Mouse (Mus musculus): Measurements from ENCODE around the gene Aplf.
"Not testable (repeated sequence)": the region's sequence is repeated elsewhere in the genome, so short reads cannot be mapped to it uniquely, and the experiment has no call there.

The Aplf gene

DNA sequence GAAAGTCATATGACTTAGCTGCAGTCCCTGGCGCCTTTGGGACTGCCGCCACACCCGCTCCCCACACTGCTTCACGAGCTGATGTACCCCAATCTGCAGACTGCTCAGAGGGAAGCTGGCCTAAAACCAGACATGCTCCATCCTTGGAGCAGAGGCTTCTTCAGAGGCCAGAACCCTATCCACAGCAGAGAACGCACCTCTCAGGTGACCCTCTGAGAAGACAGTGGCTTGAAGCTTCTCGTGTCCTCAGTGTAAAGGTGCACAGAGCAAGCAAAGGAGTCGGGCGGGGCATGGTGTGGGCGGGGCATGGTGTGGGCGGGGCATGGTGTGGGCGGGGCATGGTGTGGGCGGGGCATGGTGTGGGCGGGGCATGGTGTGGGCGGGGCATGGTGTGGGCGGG lies 43.1 kb downstream of the Aplf start:
- not testable (repeated sequence) for DNase-seq (ENCODE audit: low read depth, low spot score)

DNA sequence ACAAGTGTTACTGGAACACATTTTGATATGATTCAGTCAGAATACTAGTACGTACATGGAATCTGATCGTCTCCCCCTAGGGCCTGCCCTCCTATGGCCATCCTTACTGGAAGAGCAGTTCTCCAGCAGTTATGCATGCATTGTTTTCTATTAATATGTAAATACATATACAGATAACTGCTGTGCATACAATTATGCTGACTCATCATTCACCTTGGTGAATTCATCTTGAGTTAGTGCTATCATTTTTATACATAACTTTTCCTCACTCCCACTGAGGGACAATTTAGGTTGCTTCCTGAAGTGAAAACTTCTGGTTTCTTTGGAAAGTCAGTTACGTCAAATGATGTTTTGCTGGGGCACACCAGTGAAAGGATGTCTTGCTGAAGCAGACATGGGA lies 48.8 kb downstream of the Aplf start:
- no peak for DNase-seq (ENCODE audit: low read depth, low spot score)

DNA sequence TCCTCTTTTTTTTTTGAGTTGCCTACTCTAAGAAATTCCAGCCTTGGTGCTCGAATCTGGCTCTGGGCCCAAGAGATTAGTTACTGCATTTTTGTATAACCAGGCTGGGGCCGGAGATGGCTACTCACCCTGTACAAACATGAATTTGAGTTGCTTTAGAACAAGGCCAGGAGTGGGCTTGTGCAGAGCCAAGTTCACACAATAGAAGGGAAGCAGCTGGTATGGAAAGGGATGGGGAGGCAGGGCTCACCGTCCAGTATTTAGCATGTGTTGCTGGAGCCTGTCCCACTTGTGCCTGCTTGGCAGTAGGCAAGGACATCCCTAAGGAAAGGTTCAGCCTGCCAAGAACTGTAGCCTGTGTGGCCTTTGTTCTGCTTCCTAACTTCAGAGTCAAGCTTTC lies 50.7 kb downstream of the Aplf start:
- DNase-seq (ENCODE audit: low read depth, low spot score) = no peak

DNA sequence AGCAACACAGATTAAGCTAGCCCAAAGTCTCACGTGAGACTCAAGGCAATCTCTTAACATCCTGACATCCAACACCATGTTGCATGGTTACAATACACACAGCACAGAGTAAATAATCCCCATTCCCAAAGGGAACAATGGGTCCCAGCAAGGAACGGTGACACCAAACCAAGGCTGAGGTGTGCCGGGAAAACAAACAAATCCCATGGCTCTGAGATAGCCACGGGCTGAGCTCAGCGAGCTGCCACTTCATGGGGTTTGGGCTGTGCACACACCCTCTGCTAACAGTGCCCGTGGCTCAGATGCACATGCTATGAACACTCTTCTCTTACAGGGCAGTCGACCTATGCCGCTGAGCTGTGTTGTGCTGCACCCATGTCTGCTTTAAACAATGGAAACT lies 54.0 kb downstream of the Aplf start:
- no peak for DNase-seq (ENCODE audit: low read depth, low spot score)

DNA sequence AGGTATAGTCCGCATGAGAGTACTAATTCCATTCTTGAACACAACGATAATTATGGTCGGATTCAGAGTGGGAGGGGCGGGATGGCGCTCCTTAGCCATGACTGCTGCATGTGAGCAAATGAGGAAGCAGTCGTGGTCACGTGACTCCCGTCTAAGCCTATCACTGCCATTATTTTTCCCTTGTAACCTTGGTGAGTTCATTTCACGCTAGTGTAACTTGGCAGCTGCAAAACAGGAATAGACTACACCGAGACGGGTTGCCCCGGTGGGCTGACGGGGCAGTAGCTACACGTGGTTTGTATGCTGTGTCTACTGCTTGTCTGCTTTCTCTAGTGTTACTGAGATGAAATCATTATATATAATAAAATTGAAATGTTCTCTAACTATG lies 56.3 kb downstream of the Aplf start:
- no peak for DNase-seq (ENCODE audit: low read depth, low spot score)

DNA sequence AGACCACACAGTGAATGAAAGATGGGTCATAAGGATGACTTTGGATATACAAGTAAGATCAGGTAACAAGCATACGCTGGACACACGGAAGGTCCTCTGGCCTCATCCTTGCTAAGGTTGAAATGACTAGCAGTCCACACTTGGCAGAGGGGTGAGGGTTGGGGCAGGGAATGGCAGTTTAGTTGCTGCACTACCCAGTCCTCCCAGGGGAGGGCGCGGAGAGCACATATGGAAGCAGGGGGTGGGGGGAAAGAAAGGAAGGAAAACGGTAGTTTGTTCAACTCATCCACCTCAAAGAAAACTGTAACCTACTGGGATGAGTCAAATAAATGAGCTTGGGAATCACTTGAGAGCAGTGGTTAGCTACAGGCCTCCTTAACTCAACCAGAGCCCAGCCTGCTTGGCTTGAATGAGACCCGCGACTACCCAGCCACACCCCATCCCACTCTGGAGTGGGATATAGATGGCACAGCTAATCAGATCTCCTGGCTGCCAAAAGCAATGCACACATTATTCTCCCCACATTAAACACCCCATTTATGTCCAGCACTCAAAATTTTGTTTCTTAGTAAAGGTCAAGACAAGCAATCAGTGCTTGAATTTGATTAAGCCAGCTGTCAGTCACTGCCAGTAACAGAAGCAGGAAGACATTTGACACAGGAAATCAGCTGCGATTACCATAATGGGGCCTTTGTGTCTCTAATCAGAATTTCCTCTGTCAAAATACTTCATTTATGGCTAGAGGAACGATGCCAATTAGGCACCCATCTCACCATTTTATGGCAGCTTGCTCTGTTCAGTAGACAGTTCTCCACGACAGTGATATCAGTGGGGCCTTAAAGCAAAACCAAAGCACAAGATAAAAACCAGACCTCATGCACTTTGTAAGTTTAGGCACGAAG lies 56.9 kb downstream of the Aplf start:
- DNase-seq (ENCODE audit: low read depth, low spot score) = no peak

DNA sequence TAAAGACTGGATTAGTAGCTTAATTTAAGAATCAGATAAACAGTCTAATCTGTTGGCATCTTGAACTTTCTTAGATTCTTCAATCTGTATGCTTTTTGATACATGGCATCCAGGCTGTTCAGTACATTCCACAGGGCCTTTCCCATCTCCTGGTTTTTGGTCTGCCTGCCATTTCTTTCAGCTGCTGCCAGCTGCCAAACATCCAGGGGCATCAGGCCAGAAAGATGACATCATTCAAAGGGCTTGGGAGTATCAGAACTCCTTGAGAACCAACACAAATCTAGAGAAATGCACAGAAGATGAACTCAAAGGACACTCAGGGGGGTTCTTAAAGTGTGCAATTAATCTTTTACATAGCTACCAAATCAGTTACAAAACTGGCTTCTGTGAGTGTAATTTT lies 72.2 kb downstream of the Aplf start:
- DNase-seq (ENCODE audit: low read depth, low spot score) = no peak

DNA sequence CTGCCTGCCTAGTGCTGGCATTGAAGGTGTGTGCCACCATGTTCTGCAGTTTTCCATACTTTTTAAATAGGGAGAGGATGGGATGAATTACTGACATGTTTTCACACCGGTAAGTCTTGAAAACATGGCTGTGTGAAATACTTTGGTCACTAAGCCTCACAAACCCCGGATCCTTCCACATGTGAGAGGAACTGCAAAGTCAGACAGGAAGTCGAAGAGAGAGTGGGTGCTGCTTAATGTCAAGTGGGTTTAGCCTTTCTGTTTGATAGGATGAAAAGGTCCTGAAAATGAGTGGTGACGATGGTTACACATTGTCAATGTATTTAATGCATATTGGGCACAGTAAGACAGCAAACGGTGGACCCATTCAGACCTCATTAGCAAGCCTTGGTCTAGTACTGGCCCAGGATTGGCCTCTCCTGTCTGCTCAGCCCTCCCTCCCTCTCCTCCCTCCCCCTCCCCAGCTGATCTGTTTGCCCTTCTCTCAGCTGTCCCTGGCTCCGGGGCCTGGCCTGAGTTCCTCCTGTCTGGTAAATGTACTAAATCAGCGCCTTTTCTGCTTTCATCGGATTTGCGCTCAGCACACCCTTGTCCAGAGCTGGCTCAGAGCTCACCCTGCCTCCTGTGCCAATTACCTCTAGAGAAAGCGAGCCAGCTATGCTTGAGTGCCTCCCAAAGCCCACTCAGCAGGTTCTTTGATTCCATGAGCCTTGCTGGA lies 74.7 kb downstream of the Aplf start:
- DNase-seq (ENCODE audit: low read depth, low spot score) = no peak

DNA sequence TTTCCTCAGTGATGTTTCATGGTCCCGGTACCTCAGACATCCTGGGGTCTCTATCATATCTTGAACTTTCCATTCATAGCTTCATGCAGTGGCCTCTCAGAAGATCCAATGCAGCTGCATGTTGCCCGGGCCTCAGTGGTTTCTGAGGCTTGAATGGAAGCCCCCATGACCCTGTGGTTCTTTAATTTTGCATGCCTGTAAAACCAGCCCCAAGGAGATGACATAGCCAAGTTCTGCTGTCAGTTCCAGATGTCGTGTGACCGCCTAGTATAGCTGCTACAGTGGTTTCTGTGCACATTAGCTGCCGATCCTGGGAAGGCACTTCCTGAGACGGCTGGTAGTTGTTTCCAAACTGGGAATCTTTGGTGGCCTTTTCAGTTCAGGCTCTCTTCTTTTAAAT lies 77.8 kb downstream of the Aplf start:
- no peak for DNase-seq (ENCODE audit: low read depth, low spot score)

DNA sequence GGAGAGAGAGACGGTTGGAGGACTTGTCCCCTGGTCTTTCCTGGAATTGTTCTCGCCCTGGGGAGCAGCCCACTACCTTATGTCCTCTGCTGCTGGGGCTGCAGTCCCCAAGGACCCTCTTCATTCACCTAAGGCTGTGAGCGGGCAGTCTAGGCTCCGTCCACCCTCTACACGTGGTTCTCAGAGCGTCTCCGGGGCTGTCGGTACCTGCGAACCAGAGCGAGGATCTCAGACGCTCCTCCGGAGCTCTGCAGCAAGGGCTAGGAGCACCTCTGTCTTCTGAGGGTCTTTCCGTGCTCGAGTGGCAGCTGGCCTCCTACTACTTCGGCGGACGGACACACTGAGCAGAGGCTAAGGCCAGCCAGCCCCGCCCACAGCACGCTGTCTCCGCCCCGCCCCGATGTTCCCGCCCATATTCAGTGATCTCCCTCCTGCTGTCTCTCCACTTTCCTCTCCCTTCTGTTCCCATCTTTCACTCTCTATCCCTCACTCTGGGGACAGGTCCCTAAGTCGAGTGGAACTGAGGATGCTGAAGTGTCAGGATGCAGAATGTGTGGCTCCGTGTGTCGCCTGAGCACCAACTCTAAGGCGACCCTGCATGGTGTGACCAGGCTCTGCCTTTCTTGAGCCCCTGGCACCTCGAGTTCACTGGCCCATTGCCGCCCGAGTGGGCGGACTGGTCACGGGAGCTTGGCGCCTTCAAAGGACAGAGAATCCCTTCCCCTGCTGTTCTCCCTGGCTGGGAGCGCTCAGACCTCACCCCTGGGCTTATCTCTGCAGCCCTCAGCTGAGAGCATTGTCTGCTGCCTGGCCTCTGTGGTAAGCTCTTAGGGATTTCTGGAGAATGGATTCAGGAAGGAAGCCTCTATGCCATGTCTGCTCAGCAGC lies 81.4 kb downstream of the Aplf start, which contains the start of gene Prokr1:
Gene Prokr1 (minus strand): TSS at position 350 of the 888 bp plus-strand sequence.
- no peak for DNase-seq (ENCODE audit: low read depth, low spot score)

DNA sequence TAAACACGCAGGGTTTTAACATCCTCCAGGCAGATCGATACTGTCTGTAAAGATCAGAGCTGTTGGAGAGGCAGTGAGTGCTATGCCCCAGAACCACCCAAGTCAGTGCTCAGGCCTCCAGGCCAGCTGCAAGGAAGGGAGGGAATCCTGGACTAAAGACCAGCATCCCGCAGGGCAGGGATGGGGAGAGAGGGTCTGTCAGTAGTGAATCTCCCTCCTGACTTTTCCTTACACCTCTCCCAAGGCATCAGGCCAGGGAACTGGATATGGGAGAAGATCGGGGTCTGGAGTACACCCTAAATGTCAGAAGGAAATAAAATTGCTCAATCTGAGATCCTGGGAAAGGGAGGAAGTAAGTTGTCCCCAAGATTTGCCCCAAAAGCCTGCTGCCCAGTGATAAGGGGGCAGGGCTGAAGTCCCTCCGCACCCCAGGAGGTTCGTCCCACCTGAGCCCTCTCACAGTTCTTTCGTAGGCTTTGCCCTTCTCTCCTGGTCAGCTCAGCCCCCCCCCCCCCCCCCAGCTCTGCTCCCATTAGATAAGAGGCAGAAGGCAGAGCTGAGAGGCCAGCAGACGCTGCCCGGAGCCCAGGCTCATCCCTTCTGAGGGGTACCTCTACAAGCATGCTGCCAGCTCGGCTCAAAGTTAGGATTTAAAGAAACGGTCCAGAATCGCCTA lies 82.1 kb downstream of the Aplf start:
- DNase-seq (ENCODE audit: low read depth, low spot score) = no peak

DNA sequence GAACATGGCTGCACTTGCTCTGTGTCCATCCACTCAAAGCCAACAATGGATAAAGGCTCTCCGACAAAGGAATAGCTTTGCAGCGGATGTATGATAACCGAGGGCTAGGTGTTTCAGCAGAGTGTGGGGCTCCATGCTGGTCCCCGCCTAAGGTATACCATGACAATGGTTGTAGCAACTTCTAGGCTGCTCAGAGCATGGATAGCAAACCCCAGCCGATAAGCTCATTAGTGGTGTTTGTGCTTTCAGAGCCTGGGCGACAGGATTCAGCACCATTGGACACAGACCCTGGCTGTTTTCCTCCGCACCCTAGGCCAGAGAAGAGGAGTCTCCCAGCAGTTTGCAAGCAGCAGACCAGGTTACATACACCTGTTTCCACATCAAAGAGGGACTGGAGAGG lies 88.0 kb downstream of the Aplf start:
- DNase-seq (ENCODE audit: low read depth, low spot score) = no peak

DNA sequence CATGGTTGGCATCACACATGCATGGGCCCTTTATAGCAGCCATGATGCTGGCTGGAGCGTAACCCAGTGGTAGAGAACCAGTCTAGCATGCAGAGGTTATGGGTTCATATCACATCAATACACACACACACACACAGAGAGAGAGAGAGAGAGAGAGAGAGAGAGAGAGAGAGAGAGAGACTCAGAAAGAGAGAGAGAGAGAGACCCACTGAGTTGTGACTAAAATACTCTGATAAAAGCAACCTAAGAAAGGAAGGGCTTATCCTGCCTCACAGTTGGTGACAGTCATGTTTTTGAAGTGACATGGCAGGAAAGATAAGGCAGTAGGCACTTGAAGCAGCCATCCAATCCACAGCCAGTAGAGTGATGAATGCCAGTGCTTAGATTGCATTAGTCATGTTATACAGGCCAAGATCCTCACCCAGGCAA lies 88.8 kb downstream of the Aplf start:
- DNase-seq (ENCODE audit: low read depth, low spot score) = no peak

DNA sequence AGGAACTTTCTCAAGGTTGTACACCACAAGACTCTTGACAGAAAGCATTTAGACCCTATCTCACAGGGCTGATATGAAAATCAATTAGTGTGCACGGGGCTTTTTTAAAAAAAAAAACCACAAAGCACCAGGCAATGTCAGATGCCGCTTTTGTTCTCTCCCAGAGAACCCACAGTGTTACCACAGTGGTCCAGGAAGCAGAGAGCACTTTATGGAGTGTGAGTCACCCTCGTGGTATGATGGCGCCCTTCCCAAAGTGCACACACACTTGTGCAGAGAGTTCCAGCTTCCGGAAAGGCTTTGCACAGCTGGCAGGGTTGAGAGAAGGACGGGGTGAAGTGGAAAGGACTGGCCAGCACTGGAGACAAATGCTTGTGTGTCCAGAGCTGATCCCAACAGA lies 89.5 kb downstream of the Aplf start:
- DNase-seq (ENCODE audit: low read depth, low spot score) = no peak

DNA sequence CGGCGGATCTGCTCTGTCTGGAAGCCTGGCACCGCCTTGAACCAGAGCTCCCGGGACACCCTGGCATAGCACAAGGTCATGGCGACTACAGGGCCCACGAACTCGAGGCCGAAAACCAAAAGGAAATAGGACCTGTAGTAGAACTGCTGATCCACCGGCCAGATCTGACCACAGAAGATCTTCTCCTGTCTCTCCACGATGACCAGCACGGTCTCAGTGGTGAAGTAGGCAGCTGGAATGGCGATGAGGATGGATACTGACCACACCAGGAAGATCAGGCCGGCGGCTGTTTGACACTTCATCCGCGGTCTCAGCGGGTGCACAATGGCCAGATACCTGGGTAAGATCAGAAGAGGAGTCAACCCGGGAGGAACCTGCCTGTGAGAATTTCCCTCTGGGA lies 90.4 kb downstream of the Aplf start:
- no peak for DNase-seq (ENCODE audit: low read depth, low spot score)

DNA sequence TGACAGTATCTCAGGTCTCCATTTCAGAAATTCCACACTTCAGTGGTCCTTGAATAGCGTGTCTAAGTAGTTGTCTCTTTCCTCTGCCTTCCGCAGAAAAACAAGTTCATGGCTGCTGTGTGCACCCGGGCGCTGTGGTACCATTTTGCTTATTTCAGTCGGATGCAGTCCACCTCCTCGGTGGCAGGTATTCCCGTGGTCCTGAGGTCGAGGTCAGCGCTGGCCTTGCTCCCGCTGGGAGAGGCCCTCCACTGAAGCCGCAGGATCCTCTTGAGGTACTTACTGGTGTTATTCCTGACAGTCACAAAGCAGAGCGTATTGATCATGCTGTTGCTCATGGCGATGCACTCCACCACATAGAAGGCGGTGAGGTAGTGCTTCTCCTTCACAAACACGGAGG lies 90.9 kb downstream of the Aplf start:
- DNase-seq (ENCODE audit: low read depth, low spot score) = no peak
